Comparison of ENCODE assay signal across 15 mouse cellular contexts in the genomic region with DNA sequence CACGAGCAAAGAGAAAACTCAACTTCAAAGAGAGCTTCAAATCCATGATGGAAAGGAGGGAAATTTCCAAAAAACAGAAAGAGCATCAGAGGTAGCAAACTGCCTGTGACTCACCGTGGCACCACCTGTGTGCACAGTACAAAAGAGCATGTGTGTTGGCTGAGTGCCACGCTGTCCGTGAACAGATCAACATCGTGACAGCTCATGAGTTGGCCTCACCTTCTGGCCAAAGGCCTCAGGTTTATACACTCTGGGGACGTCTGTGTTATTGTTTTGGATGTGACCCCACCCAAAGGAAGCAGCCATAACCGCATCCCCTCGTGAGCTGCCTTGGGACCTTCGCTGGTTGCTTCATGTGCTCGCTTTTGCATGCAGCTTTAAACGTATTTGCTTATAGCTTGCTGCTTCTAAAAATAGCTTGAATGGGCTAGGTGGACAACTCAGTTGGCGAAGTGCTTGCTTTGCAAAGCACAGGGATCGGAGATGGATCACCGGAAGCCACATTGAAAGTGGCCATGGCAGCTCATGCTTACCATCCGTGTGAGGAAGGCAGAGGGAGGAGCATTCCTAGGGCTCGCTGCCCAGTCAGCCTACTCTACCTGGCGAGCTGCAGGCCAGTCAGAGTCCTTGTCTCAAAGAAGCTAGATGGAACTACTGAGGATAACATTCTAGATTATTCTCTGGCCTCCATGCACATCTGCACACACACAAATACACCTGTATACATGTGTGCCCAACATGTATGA.
DNase-seq lines count a peak whose midpoint lies in the region; TF ChIP-seq lines count a peak whose summit lies in the region.
"Had no signal": no experiment of that assay in that cellular context is flagged by ENCODE, and none has a peak within 500 bp of the region (broad histone marks: within the 10 kb centered on the region; RNA-seq: fewer than 3 reads in every experiment).

No protein-coding gene starts in this region.

- no peak overlapping the region for H3K27ac ChIP-seq in left cerebral cortex, adult 2 months
- H3K27ac ChIP-seq: forebrain, embryonic 15.5 days; heart, embryonic 15.5 days; hindbrain, embryonic 15.5 days; kidney, postnatal 0 days; liver, embryonic 15.5 days had no signal

- no peak for TF ChIP-seq CTCF in left cerebral cortex, adult 2 months (IDR thresholded peaks at IDR 0.05)

- DNase-seq in left cerebral cortex, postnatal 4 days: peak; percentile 31
- DNase-seq in left cerebral cortex, adult 2 months (ENCODE audit: extremely low spot score in 1 of 2, low spot score in 2 of 2): no peak
- peak; percentile 13 for DNase-seq in cerebellum, adult 11-12 months
- DNase-seq in cerebellum, postnatal 10 days: peak; percentile 69 to 74
- peak; percentile 14 for DNase-seq in lung, postnatal 10 days
- DNase-seq in right cerebral cortex, postnatal 36 days (ENCODE audit: low spot score in 2 of 2): no peak
- no peak for DNase-seq in thymus, postnatal 25 days
- no peak for DNase-seq in gastrocnemius, postnatal 14 days
- DNase-seq: gastrocnemius, postnatal 36 days; right cerebral cortex, adult 18-20 months had no signal

- intact Hi-C loops in left cerebral cortex, postnatal 4 days (cut with DNase I): no loop called here
- intact Hi-C loops in left cerebral cortex, adult 2 months (cut with DNase I): no loop called here
- intact Hi-C loops in gastrocnemius, postnatal 14 days (cut with DNase I; ENCODE audit: low total_unique reads): no loop called here

- H3K4me3 ChIP-seq in left cerebral cortex, adult 2 months: no peak overlapping the region
- H3K4me3 ChIP-seq: forebrain, embryonic 15.5 days; heart, embryonic 15.5 days; hindbrain, embryonic 15.5 days; liver, embryonic 15.5 days had no signal

Comparison
In these comparisons a context has a peak if more than half of its experiments do, and no peak if none do; other contexts are left out.
1. DNase-seq: peak in left cerebral cortex, postnatal 4 days (single experiment), cerebellum, adult 11-12 months (single experiment), cerebellum, postnatal 10 days (2 of 2) and lung, postnatal 10 days (single experiment); none in left cerebral cortex, adult 2 months (0 of 2), right cerebral cortex, postnatal 36 days (0 of 2), thymus, postnatal 25 days (single experiment) and gastrocnemius, postnatal 14 days (single experiment).